Mouse (Mus musculus) limb, embryonic 15.5 days (tissue): ENCODE data around the gene Tex16. TPM values are rescaled to one million over a fixed set of nuclear protein-coding genes. Genes with fewer than 3 reads are reported as not detected.

Experiments used
- ATAC-seq: fragments of 200-750 bp; cut with Nextera tagmentation; 2 replicates; pipeline ENCODE4 v1.8.0; 2017; ENCODE audit warnings: low read depth, moderate TSS enrichment; ENCODE audit not compliant: insufficient number of reproducible peaks, low FRiP score, low TSS enrichment
- H3K27ac ChIP-seq: fragments of 300-500 bp; sonication (generic); 2 replicates; pipeline ENCODE4 v1.5.1; 2015; ENCODE audit warnings: moderate library complexity, mild to moderate bottlenecking, inconsistent platforms
- H3K27me3 ChIP-seq: fragments of 300-500 bp; sonication (generic); 2 replicates; pipeline ENCODE4 v1.6.1; 2015; ENCODE audit warnings: inconsistent platforms
- H3K36me3 ChIP-seq: fragments of 300-500 bp; sonication (generic); 2 replicates; pipeline ENCODE4 v1.6.1; 2015; ENCODE audit warnings: inconsistent platforms
- H3K4me1 ChIP-seq: fragments of 300-500 bp; sonication (generic); 2 replicates; pipeline ENCODE4 v1.6.1; 2015; ENCODE audit warnings: inconsistent platforms
- H3K4me2 ChIP-seq: fragments of 300-500 bp; sonication (generic); 2 replicates; pipeline ENCODE4 v1.6.1; 2015; ENCODE audit warnings: mild to moderate bottlenecking, inconsistent platforms
- H3K4me3 ChIP-seq: fragments of 300-500 bp; sonication (generic); 2 replicates; pipeline ENCODE4 v1.5.1; 2015; ENCODE audit warnings: mild to moderate bottlenecking, inconsistent platforms
- H3K9ac ChIP-seq: fragments of 300-500 bp; sonication (generic); 2 replicates; pipeline ENCODE4 v1.6.1; 2015; ENCODE audit warnings: inconsistent platforms
- H3K9me3 ChIP-seq: fragments of 300-500 bp; sonication (generic); 2 replicates; pipeline ENCODE4 v1.6.1; 2016; ENCODE audit warnings: inconsistent platforms
- WGBS: fragments of 180-500 bp; shearing (Covaris S2); methylation state at CpG from one replicate; pipeline ENCODE4 v1.1.7; 2015; 5-methylcytosine and 5-hydroxymethylcytosine counted together
- polyA plus RNA-seq: library from polyadenylated mRNA; unstranded; fragments of >200 nt; fragmentation: Nextera tagmentation; extraction: Ambion mirVana; gene quantifications from 2 replicates; pipeline ENCODE4 v1.2.1, GENCODE M21; 2015

The Tex16 gene
- polyA plus RNA-seq: 1.4 and 1.7 TPM in 2 replicates

- H3K27me3 ChIP-seq: no peaks in the 10 kb centered on the region
- ATAC-seq: no peak
Observed at GRCm38 (mm10) chrX:112010707-112011106, at the start of gene Tex16. TSS of gene Tex16 (plus strand) at chrX:112011007.

DNA sequence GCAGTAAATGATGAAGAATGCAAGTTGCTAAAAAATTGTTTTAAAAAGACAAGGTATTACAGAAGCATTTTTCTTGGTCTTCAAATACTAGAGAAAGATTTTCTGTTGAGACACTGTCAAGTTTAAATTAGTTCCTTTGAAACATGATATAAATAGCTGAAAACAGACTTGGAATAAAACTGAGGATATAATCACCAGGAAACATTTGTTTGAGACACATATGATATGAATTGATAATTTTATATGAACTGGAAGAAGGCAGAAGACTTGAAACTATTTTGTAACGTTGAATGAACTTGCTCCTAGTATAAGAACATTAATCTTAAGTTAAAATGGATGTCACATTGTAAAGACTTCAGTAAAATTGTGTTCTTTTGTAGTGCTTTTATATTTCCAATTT, 11.1 kb upstream of the Tex16 start:
- H3K4me3 ChIP-seq: no peak overlapping the region
- H3K4me2 ChIP-seq: no peak overlapping the region
- no peak for ATAC-seq
- WGBS: 35% methylated on average over 1 of the region's 1 CpGs
- no peaks in the 10 kb centered on the region for H3K36me3 ChIP-seq
- no peaks in the 10 kb centered on the region for H3K9me3 ChIP-seq
- H3K27ac ChIP-seq: no peak overlapping the region
- H3K9ac ChIP-seq: no peak overlapping the region
- no peaks in the 10 kb centered on the region for H3K4me1 ChIP-seq
- H3K27me3 ChIP-seq: no peaks in the 10 kb centered on the region

More at GRCm38 (mm10) chrX:112010707-112011106, at the start of gene Tex16:
- no peaks in the 10 kb centered on the region for H3K9me3 ChIP-seq
- no peaks in the 10 kb centered on the region for H3K4me1 ChIP-seq
- H3K4me2 ChIP-seq: no peak within 1 kb of the TSS
- no peak within 1 kb of the TSS for H3K9ac ChIP-seq
- H3K27ac ChIP-seq: no peak within 1 kb of the TSS
- H3K36me3 ChIP-seq: no peaks in the 10 kb centered on the region
- no peak within 1 kb of the TSS for H3K4me3 ChIP-seq

Other genes with a start within 250 kb of the Tex16 start
- gene Gm45194, start 119.6 kb upstream of the Tex16 start, polyA plus RNA-seq: 0.77 and 1.6 TPM in 2 replicates
- gene 4933403O08Rik, start 228.0 kb downstream of the Tex16 start, polyA plus RNA-seq: 0.13 and 0.24 TPM in 2 replicates